Mouse (Mus musculus): ENCODE results near the gene Zscan25.
A peak's percentile ranks its signal among the peaks of the same experiment; 100 is the strongest.
"Not testable (repeated sequence)": the region's sequence is repeated elsewhere in the genome, so short reads cannot be mapped to it uniquely, and the experiment has no call there.

The Zscan25 gene

DNA sequence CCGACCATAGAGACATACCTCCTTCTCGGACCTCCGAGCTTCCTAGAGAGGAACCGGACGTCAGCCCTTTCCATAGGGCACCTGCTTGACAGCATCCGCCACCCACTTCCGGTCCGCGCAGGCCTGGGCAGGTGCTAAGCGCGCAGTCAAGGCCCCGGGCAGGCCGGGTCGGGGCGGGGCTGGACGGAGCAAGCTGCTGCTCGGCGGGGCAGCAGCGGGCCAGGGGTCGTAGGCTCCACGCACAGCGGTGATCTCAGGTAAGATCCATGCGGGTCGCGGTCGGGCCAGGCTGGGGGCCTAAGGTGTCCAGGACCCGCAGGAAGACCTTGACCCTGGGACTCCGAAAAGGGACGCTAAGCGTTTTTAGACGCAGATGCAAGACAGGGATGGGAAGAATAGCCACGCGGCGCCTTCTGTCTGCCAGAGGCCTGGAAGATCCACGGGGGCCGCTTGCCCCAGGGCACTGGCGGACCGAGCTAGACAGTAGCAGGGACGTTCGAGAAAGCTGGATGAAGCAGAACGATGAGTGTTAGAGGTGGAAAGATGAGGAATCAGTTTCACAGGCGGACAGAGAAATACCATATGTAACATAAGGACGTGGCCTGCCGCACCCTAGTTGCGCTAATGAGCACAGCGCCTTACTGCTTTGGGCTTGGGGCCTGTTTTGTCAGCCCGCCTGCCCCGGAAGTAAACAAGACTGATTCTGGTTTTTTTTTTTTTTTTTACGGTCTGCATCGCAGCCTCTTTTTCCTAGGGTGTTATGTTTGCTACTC is at the start of gene Zscan25:
Gene Zscan25 (plus strand): TSS at position 130 of the 773 bp plus-strand sequence.
- peak; percentile 89 for DNase-seq (ENCODE audit: extremely low spot score)

- no peak for DNase-seq (ENCODE audit: extremely low spot score)
Measured at GRCm38 (mm10) chr5:145230641-145231040, 49.7 kb upstream of the Zscan25 start.

DNA sequence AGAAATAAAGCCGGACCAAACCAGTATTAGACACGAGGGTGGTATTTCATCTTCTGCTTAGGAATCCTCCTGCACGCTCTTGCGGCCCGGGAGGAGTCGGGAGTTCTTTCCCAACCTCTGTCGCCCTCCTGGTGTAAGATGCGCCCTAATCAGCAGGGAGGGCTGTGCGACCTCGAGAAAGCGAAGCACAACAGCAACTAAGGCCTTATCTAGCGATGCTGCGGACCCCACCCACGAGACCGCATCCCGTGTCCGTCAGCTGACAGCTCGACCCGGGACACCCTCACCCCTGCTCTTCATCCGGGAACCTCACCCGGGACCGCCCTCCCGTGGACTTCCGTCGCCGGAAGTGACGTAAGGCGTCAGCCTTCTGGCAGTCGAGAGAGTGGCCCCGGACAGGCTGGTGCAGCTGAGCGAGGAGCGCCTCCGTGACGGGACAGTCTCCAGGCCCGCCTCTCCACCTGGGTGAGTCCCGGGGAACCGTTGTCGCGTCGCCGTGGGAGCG is 48.9 kb upstream of the Zscan25 start, which contains the start of gene Zfp655:
Gene Zfp655 (plus strand): TSS at position 349 of the 505 bp plus-strand sequence.
- DNase-seq (ENCODE audit: extremely low spot score) = peak; percentile 97

GRCm38 (mm10) chr5:145231893-145232411 is 48.3 kb upstream of the Zscan25 start:
- no peak for DNase-seq (ENCODE audit: extremely low spot score)

GRCm38 (mm10) chr5:145234636-145235035 is 45.7 kb upstream of the Zscan25 start:
- DNase-seq (ENCODE audit: extremely low spot score) = no peak

DNA sequence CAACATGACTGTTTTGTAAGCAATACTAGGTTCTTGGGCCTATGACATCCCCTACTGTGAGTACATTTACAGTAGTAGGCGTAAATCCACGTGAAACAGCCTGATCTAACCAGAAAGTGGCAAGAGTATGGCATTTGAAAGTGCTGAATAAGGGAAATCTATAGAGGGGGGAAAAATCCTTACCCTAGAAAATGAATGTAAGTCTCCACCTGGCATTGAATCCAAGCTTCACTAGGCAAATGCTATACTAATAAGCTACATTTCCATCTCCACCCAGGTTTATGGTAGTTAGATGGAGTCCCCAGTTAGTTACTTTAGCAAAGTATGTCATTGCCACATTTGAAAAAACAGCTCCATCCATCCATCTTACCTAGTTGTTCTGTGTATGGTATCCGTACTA is 30.8 kb upstream of the Zscan25 start:
- no peak for DNase-seq (ENCODE audit: extremely low spot score)

- not testable (repeated sequence) for DNase-seq (ENCODE audit: extremely low spot score)
Measured at GRCm38 (mm10) chr5:145273568-145273967, 6.7 kb upstream of the Zscan25 start.

- no peak for DNase-seq (ENCODE audit: extremely low spot score)
Measured at GRCm38 (mm10) chr5:145279948-145280347, 352 bp upstream of the Zscan25 start.

DNA sequence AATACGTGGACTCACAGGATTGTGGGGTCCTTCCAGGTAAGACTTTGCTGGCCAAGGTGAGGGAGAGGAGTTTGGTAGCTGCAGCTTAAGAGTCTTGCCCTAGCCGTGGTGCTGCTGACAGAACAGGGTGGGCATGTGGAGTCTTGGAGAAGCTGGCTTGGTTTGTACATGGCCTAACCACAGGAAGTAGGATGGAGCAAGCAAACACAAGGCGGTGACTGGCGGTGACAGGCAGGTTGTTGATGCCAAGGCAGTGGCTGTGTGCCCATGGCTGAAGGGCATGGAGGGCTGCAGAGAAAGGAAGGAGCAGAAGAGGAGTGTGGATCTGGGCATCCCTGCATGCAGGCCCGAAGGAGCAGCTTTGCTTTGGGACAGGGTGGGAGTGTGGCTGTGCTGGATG is 8.1 kb downstream of the Zscan25 start:
- no peak for DNase-seq (ENCODE audit: extremely low spot score)

- DNase-seq (ENCODE audit: extremely low spot score) = no peak
Measured at GRCm38 (mm10) chr5:145290697-145291096, 10.4 kb downstream of the Zscan25 start.

DNA sequence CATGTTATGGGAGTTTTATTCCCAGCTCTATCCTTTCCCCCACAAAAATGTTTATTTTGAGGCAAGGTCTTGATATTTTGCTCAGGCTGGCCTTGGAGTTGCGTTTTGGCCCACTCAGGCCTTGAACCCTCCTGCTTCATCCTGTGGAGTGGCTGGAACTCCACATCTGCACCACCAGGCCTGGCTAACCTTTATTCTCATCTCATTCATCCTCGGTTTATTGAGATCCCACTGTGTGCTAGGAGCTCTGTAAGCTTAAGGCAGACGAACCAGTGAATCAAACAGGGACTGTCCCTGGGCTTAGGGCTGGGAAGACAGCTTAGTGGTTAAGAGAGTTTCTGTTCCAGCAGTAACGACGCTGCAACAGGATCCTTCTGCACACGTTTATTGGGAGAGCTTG is 12.1 kb downstream of the Zscan25 start:
- DNase-seq (ENCODE audit: extremely low spot score) = no peak

DNA sequence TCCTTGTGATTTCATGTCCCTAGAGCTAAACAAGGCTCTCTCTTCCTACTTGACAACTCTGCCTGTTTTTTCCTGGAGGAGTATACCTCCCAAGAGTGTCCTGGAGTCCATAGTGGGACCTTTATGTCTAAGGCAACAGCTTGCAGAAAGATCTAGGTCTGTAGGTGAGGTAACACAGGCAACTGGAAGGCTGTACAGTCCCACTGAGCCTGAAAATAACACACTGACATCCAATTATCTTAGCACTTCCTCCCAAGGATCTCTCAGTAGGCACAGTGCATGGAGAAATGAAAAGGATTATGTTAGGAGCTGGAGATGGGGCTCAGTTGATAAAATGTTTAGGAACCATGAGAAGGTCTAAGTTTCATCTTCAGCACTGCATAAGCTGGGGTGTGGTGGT is 20.2 kb downstream of the Zscan25 start:
- no peak for DNase-seq (ENCODE audit: extremely low spot score)

DNA sequence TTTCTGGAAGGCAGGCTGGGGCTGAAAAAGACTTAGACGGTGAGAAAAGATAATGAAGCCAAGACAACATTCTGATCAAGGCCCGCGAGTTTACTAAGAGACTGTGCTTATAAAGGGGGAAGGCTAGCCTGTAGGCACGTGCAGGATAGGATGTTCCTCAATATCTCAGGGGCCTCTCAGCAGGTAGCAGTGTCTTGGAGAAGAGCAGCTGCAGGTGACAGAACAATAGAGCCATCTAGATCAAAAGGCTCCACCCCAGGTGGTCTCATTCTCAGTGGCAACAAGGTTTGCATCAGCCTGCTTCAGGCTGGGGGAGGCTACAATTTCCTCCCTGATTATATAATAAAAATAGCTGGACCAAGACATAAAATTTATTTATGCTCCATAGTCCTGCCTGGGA is 21.5 kb downstream of the Zscan25 start:
- not testable (repeated sequence) for DNase-seq (ENCODE audit: extremely low spot score)

DNA sequence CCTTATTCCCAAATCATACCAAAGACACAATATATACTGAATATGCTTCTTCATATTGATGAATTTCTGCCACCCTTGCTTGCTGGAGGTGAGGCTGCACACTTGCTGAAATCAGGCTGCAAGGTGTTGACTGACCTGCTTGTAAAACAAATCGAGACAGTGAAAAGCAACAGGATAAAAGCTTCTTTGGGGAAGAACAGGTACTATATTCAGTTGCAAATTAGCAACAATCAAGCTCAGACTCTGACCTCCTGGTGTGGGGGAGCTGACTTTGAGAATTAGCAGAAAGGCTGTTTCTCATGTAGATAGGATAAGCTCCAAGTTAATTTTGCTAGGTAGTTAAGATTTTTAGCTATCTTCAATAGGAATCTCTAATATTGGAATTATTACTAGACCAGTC is 22.1 kb downstream of the Zscan25 start:
- DNase-seq (ENCODE audit: extremely low spot score) = no peak

DNA sequence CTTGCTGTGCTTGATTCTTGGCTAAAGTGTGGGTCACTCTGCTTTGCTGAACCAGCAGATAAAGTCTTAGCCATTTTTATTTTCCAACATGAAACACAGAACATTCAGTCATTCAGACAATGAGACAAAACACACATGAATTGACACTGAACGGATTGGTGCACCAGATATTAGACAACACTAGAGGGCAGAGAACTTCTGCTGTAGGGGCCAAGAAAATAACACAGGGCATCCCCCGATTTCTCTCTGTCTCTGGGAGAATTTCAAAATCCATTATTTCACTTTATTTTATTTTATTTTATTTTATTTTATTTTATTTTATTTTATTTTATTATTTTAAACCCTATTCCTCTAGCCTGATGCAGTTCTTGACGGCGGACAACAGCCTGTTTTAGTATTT is 26.7 kb downstream of the Zscan25 start:
- not testable (repeated sequence) for DNase-seq (ENCODE audit: extremely low spot score)

- not testable (repeated sequence) for DNase-seq (ENCODE audit: extremely low spot score)
Measured at GRCm38 (mm10) chr5:145307811-145308210, 27.5 kb downstream of the Zscan25 start.

DNA sequence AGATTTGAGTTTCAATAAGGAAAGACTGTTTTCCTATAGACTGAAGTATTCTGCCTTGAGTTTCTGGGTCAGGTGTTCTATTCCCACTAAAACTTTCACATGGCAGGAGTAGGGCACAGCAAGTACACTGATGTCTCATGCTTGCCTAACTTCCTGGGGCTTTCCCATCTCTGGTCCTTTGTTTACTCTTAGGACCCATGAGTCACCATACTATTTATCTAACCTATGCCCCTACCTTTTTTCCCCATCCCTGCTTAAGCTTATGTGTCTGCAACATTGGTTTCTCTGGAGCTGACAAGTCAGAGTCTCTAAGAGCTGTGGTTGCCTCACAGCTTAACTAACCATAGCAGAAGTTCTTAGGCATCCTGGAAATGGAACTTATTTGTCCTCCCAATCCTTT is 33.5 kb downstream of the Zscan25 start:
- DNase-seq (ENCODE audit: extremely low spot score) = no peak

- DNase-seq (ENCODE audit: extremely low spot score) = no peak
Measured at GRCm38 (mm10) chr5:145317141-145317540, 36.8 kb downstream of the Zscan25 start.

- DNase-seq (ENCODE audit: extremely low spot score) = not testable (repeated sequence)
Measured at GRCm38 (mm10) chr5:145338756-145339155, 58.5 kb downstream of the Zscan25 start.

Measured in embryo, embryonic 9.5 days (tissue).